ENCODE assay signal across 14 mouse cellular contexts in genomic region chr14:78202781-78203180, GRCm38 (mm10).
DNase-seq lines count a peak whose midpoint lies in the region; ATAC-seq and TF ChIP-seq lines count a peak whose summit lies in the region.
"Had no signal": no experiment of that assay in that cellular context is flagged by ENCODE, and none has a peak within 500 bp of the region (broad histone marks: within the 10 kb centered on the region; RNA-seq: fewer than 3 reads in every experiment).

No protein-coding gene starts in this region.

- no peak for ATAC-seq in forebrain, embryonic 14.5 days
- no peak for ATAC-seq in forebrain, embryonic 16.5 days
- ATAC-seq: intestine, embryonic 15.5 days; midbrain, embryonic 16.5 days had no signal

- 92% methylated on average over 1 of the region's 1 CpGs for whole genome bisulfite sequencing in forebrain, embryonic 14.5 days
- WGBS in forebrain, embryonic 16.5 days = 92% methylated on average over 1 of the region's 1 CpGs

- peak; percentile 66 for TF ChIP-seq CTCF in layer of hippocampus, adult 2 months (conservative IDR thresholded peaks at IDR 0.05)

- DNase-seq in forebrain, embryonic 14.5 days (ENCODE audit: low spot score) = peak; percentile 26
- no peak for DNase-seq in layer of hippocampus, adult 2 months (ENCODE audit: low spot score in 2 of 2)
- no peak for DNase-seq in layer of hippocampus, postnatal 10 days (ENCODE audit: low spot score in 2 of 2)
- DNase-seq in 3T3-L1 (ENCODE audit: low read depth, low spot score) (peak; percentile 36), NIH3T3 (ENCODE audit: low read depth) (peak; percentile 14), MN1 (ENCODE audit: low spot score) (no peak)
- no peak for DNase-seq in urinary bladder, postnatal 14 days (ENCODE audit: low spot score)
- DNase-seq: cerebellum, adult 11 months; gastrocnemius, postnatal 25 days; right cerebral cortex, postnatal 14 days had no signal

- no peaks in the 10 kb centered on the region for H3K36me3 ChIP-seq in forebrain, embryonic 14.5 days (ENCODE audit: control insufficient read depth, insufficient read depth, low read length)
- H3K36me3 ChIP-seq in forebrain, embryonic 16.5 days (ENCODE audit: control insufficient read depth, insufficient read depth) = no peaks in the 10 kb centered on the region
- H3K36me3 ChIP-seq: embryonic facial prominence, embryonic 12.5 days; intestine, embryonic 15.5 days had no signal

- no peaks in the 10 kb centered on the region for H3K4me1 ChIP-seq in forebrain, embryonic 14.5 days (ENCODE audit: control insufficient read depth, insufficient read depth, low read length)
- H3K4me1 ChIP-seq in forebrain, embryonic 16.5 days (replicated peaks; ENCODE audit: control insufficient read depth, insufficient read depth, low read length) = peaks cover 7% of the 10 kb centered on the region
- H3K4me1 ChIP-seq: embryonic facial prominence, embryonic 12.5 days; intestine, embryonic 15.5 days had no signal

- no peak overlapping the region for H3K4me3 ChIP-seq in forebrain, embryonic 14.5 days (ENCODE audit: low read depth, low read length)
- H3K4me3 ChIP-seq in forebrain, embryonic 16.5 days (replicated peaks; ENCODE audit: low read length) = no peak overlapping the region
- H3K4me3 ChIP-seq in layer of hippocampus, adult 2 months = no peak overlapping the region
- H3K4me3 ChIP-seq: embryonic facial prominence, embryonic 12.5 days; intestine, embryonic 15.5 days had no signal

- H3K27ac ChIP-seq in forebrain, embryonic 14.5 days (ENCODE audit: low read depth, low read length) = no peak overlapping the region
- H3K27ac ChIP-seq in forebrain, embryonic 16.5 days (ENCODE audit: low read length) = no peak overlapping the region
- no peak overlapping the region for H3K27ac ChIP-seq in layer of hippocampus, adult 2 months
- H3K27ac ChIP-seq: embryonic facial prominence, embryonic 12.5 days; intestine, embryonic 15.5 days had no signal

- no peak overlapping the region for H3K9ac ChIP-seq in forebrain, embryonic 14.5 days (ENCODE audit: low read length)
- H3K9ac ChIP-seq in forebrain, embryonic 16.5 days (replicated peaks; ENCODE audit: low read depth, low read length) = no peak overlapping the region
- H3K9ac ChIP-seq: embryonic facial prominence, embryonic 12.5 days; intestine, embryonic 15.5 days had no signal

- H3K4me2 ChIP-seq in forebrain, embryonic 14.5 days (ENCODE audit: low read length) = no peak overlapping the region
- H3K4me2 ChIP-seq in forebrain, embryonic 16.5 days (ENCODE audit: low read length) = no peak overlapping the region
- H3K4me2 ChIP-seq: embryonic facial prominence, embryonic 12.5 days; intestine, embryonic 15.5 days had no signal

- no peaks in the 10 kb centered on the region for H3K9me3 ChIP-seq in forebrain, embryonic 14.5 days (replicated peaks; ENCODE audit: control insufficient read depth, low read length)
- H3K9me3 ChIP-seq in forebrain, embryonic 16.5 days (ENCODE audit: control insufficient read depth, low read length) = no peaks in the 10 kb centered on the region
- H3K9me3 ChIP-seq: embryonic facial prominence, embryonic 12.5 days; intestine, embryonic 15.5 days had no signal

- no peaks in the 10 kb centered on the region for H3K27me3 ChIP-seq in forebrain, embryonic 14.5 days (replicated peaks; ENCODE audit: control insufficient read depth, insufficient read depth, low read length)
- H3K27me3 ChIP-seq in forebrain, embryonic 16.5 days (replicated peaks; ENCODE audit: control insufficient read depth, insufficient read depth, low read length) = no peaks in the 10 kb centered on the region
- H3K27me3 ChIP-seq: embryonic facial prominence, embryonic 12.5 days; intestine, embryonic 15.5 days had no signal

Comparison
In these comparisons a context has a peak if more than half of its experiments do, and no peak if none do; other contexts are left out.
1. DNase-seq: peak in forebrain, embryonic 14.5 days (single experiment), 3T3-L1 (single experiment) and NIH3T3 (single experiment); none in layer of hippocampus, adult 2 months (0 of 2), layer of hippocampus, postnatal 10 days (0 of 2), MN1 (single experiment) and urinary bladder, postnatal 14 days (single experiment).